15 mouse cellular contexts compared by ENCODE assay signal in the genomic region with DNA sequence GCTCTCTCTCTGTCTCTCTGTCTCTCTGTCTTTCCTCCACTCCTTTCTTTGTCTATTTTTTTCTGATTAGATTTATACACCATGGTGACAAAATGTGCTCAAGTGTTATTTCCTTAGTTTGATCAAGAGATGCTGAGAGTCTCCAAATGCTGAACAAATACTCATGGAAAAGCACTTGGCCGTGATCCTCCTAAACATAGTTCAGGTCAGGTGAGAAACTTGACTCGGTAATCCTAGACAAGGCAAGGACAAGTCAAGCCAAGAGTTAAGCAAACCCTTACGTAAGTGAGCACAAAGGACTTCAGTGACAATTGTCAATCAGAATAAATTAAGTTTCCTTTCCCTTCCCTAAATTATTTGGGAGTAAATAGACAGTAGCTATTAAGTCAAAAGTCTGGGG.
"Had no signal": no experiment of that assay in that cellular context is flagged by ENCODE, and none has a peak within 500 bp of the region (broad histone marks: within the 10 kb centered on the region; RNA-seq: fewer than 3 reads in every experiment).

No protein-coding gene starts in this region.

- H3K36me3 ChIP-seq: liver, embryonic 12.5 days; midbrain, embryonic 15.5 days; stomach, embryonic 15.5 days had no signal

- H3K9ac ChIP-seq: liver, embryonic 12.5 days; liver, embryonic 14.5 days; lung, embryonic 14.5 days; midbrain, embryonic 13.5 days; midbrain, embryonic 15.5 days; neural tube, embryonic 12.5 days; stomach, embryonic 15.5 days had no signal

- H3K4me3 ChIP-seq: liver, embryonic 12.5 days; megakaryocyte, embryonic 14.5 days; midbrain, embryonic 13.5 days; midbrain, embryonic 15.5 days; neural tube, embryonic 12.5 days; stomach, embryonic 15.5 days had no signal

- ATAC-seq: liver, embryonic 12.5 days; midbrain, embryonic 13.5 days; midbrain, embryonic 15.5 days had no signal

- DNase-seq: lung, embryonic 14.5 days; right cerebral cortex, postnatal 14 days; thymus, adult 2 months; thymus, postnatal 25 days; thymus, postnatal 4 days had no signal

- H3K27me3 ChIP-seq: liver, embryonic 12.5 days; megakaryocyte, embryonic 14.5 days; midbrain, embryonic 13.5 days; midbrain, embryonic 15.5 days; neural tube, embryonic 12.5 days; stomach, embryonic 15.5 days had no signal

- H3K27ac ChIP-seq: liver, embryonic 12.5 days; liver, embryonic 14.5 days; macrophage; midbrain, embryonic 13.5 days; midbrain, embryonic 15.5 days; neural tube, embryonic 12.5 days; stomach, embryonic 15.5 days; stomach, postnatal 0 days had no signal

- H3K9me3 ChIP-seq: liver, embryonic 12.5 days; midbrain, embryonic 13.5 days; midbrain, embryonic 15.5 days; neural tube, embryonic 12.5 days; stomach, embryonic 15.5 days had no signal

- H3K4me1 ChIP-seq: liver, embryonic 12.5 days; megakaryocyte, embryonic 14.5 days; midbrain, embryonic 13.5 days; midbrain, embryonic 15.5 days; neural tube, embryonic 12.5 days; stomach, embryonic 15.5 days had no signal

- H3K4me2 ChIP-seq: liver, embryonic 12.5 days; lung, embryonic 14.5 days; midbrain, embryonic 11.5 days; midbrain, embryonic 13.5 days; midbrain, embryonic 15.5 days; neural tube, embryonic 12.5 days; stomach, embryonic 15.5 days had no signal
